Mouse (Mus musculus) left cerebral cortex, adult 11 months (tissue): ENCODE measurements at regions not wholly inside any gene's neighbourhood (a gene's known extent, or its start where the extent isn't known, plus 50 kb on each side); places are given as distances from the start of the nearest gene placed in this dataset.

Source experiments
- DNase-seq: peaks from one replicate; pipeline ENCODE4 v3.0.0; 2022; ENCODE audit warnings: low spot score

DNA sequence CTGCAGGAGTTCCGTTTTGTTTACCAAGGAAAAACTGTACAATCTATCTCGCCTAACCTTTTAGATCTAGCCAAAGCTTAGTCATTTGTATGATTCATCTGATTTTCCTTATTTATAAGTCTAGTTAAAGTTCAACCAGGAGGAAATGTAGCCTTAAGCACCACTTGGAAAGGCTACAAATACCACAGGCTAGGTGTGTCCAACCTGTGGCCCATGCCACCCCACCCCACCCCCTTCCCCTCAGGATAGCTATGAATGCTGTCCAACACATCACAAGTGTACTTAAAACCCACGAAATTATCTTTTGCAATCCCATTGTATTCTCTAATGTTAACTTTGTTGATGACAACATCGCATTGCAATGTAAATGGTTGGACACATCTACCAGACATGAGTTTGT is 102.9 kb upstream of the Klf14 start:
- no peak for DNase-seq

- no peak for DNase-seq
These were observed 106.5 kb upstream of the Klf14 start for GRCm38 (mm10) chr6:31065419-31065818.

GRCm38 (mm10) chr6:31066861-31067260 is 108.0 kb upstream of the Klf14 start:
- DNase-seq: no peak

DNA sequence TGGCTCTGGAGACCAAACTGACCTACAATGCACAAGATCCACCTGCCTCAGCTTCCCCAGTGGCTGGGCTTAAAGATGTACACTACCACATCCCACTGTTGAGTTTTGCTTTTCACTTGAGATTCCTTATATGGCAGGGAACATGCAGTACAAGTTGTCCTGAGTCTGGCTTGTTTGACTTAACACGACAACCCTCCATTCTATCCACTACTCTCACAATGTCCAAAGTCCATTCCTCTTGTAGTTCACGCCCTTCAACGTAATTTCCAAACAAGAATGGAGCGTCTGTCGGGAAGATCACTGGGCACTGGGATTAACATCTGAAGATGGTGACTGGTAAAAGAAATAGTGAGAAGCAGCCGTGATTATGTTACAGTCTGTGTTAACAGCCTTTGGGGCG is 108.6 kb upstream of the Klf14 start:
- no peak for DNase-seq

GRCm38 (mm10) chr6:31069243-31069642 is 110.4 kb upstream of the Klf14 start:
- DNase-seq: no peak

DNA sequence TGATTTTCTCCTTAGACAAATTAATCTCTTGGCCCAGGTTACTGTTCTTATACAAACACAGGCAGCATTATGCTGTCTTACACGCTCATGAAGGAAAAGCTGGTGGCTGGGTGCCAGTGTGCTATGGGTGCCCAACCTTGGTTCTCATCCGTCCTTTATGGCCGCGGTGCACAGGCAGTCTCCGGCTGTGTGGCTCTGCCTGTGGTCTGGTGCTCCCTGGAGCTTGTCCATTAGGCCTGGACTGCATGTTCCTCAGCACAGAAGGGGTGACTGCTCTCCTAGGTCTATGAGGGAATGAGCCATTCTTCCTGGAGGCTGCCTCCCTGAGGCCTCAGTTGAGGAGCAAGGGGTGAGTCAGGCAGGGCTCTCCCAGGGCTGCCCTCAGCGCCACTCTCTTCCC is 111.7 kb upstream of the Klf14 start:
- DNase-seq: no peak

- no peak for DNase-seq
These were observed 112.1 kb upstream of the Klf14 start for GRCm38 (mm10) chr6:31070966-31071365.

DNA sequence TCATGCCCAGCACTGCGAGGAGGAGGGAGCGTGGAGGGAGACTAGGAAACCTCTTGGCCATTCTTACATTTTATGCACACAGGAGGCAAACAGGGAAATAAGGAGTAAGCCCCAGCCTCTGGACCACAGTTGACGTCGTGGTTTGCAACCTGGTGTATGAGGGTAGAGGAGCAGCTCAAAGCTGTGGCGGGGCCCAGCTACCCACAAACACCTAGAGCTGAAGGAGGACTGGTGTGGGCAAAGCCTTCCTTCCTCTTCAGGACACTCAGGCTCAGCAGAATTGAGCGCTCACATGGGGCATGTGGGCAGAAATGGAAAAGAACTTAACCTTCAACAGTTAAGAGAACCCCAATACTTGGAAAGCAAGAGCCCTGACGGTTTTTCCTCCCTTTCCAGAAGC is 113.2 kb upstream of the Klf14 start:
- no peak for DNase-seq

DNA sequence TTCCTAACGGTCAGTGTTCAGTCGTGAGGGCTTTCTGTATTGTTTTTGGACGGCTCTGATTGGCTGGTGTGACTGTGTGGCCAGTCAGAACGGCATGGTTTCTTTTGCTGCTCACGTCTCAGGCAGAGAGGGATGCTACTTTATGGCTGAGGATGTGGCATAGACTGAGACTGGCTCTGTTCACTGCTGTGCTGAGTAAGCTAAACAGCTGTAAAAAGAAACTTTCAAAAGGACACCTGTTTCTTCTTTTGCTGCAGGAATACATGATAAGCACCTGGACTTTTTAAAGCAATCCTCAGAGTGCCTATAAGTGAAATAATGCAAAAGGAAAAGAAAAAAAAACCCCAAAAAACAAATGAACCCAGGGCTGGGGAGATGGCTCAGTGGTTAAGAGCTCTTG is 113.7 kb upstream of the Klf14 start:
- no peak for DNase-seq

- no peak for DNase-seq
These were observed 114.5 kb upstream of the Klf14 start for GRCm38 (mm10) chr6:31073338-31073737.

GRCm38 (mm10) chr6:31074394-31074793 is 115.5 kb upstream of the Klf14 start:
- no peak for DNase-seq

DNA sequence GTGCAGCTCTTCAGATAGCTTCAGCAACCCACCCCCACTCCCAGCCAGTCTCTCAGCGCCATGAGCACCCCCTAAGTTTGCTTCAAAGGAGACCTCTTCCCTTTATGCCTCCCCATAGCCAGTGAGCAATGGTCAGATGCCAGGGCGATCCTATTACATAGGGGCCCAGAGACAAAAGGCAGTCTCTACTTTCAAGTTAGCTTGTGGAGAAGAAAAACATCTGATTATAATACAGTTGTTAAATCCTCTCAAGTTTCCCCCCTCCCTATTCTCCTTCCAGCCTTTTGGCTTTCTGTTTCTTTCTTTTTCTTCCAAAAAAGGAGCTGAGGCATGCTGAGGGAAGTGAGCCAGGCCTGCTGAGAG is 116.3 kb upstream of the Klf14 start:
- no peak for DNase-seq

DNA sequence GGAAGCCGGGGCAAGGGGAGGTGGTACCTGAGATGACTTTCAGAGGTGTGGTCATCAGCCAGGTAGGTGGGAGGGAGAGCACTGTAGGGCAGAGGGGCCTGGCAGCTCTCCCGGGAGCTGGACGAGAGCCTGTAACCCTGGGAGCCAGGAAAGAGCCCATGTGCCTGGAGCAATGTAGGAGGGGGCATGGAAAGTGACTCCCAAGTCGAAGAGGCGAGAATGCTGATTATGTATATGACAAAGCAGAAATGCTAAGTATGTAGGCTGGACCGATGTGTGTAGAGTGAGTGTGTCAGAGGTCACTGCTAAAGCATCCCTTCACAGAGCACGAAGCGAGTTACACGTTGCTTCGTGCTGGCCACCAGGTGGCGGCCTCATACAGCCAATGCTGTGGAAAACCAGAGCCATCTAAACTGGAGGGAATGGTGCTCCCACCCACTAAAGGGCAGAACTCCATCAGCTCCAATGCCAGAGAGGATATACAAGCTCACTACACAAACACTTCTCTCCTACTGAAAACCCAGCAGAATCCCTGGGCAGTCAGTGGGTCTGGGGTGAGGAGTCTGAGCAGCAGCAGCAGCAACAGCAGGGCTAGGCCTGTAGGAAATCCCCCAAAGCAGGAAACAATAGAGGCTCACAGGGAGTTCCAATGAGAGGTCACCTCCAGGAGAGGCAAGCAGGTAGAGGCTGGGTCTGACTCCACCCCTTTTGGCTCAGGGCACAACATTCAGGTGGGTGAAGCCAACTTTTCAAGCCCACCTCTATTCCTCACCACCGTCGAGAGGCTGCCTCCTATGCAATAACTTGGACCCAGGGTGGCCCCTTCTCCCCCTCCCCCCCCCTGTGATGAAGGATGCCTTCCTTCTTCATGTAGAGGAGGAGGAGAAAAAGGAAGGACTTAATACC is 116.9 kb upstream of the Klf14 start:
- DNase-seq: no peak

GRCm38 (mm10) chr6:31076478-31076834 is 117.6 kb upstream of the Klf14 start:
- DNase-seq: no peak

- no peak for DNase-seq
These were observed 118.3 kb upstream of the Klf14 start for GRCm38 (mm10) chr6:31077216-31077615.

DNA sequence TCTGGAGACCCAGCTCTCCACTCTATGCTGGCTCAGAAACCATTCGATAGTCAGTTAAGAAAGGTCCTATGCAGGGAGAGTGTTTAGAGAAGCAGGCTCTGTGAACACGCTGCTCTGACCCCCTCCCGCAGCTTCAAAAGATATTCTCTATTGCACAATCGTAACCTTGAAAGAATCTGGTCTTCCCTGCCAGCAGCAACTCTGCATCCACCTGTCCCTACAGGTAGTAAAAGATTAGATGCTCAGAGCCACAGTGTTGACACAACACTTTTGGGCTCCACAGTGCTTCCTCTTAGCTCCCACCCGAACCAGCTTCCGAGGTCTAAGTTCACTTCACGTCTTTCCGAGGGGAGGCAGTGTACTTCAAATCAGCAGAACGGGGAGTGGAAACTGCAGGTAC is 118.9 kb upstream of the Klf14 start:
- DNase-seq: no peak

- no peak for DNase-seq
These were observed 119.5 kb upstream of the Klf14 start for GRCm38 (mm10) chr6:31078413-31078812.

GRCm38 (mm10) chr6:31079586-31080259 is 120.8 kb upstream of the Klf14 start:
- no peak for DNase-seq

DNA sequence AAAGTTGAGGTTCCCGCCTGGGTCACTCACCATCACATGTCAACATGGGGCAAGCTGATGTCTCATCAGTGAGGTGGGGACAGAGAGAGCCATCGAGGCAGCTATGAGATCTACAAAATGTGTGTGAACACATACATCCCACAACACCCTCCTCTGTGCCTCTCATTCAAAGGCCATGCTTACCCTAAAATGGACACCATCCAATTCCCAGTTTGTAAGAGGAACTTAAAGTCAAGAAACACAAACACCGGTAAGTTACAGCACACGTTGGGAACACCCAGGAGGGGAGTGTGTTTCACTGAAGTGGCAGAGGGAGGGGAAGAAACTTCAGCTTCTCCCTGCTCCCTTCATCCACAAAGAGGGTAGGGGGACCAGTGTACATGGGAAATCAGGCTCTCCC is 121.4 kb upstream of the Klf14 start:
- no peak for DNase-seq

GRCm38 (mm10) chr6:31080691-31081090 is 121.8 kb upstream of the Klf14 start:
- no peak for DNase-seq

DNA sequence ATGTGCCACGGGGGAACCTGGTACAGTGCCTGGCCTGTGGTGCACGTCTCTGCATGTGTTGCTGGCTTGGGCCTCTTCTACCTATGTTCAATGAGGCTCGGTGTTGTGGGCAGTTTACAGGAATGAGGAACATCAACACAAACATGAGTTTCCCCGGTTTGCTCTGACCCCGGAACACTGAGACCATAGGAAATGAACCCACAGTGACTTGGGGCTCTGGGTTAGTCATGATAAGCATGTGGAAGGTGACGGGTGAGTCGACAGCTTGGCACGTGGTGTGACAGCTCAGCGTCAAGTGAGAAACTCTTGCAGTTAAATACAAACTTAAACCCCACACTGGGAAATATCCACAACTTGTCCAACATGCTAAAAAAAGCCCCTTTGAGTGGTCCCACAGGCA is 122.4 kb upstream of the Klf14 start:
- no peak for DNase-seq

GRCm38 (mm10) chr6:31081988-31082387 is 123.1 kb upstream of the Klf14 start:
- no peak for DNase-seq

GRCm38 (mm10) chr6:31082613-31083470 is 124.0 kb upstream of the Klf14 start:
- no peak for DNase-seq
